Mouse (Mus musculus) hindlimb bud, embryonic 11.5 days (tissue): Measurements from ENCODE around the gene Alox5.

ENCODE experiments used
- DNase-seq: peaks from one replicate; pipeline ENCODE4 v3.0.0-alpha.2; 2012; ENCODE audit warnings: low read depth, low spot score; ENCODE audit errors: extremely low spot score

The Alox5 gene

GRCm38 (mm10) chr6:116386045-116386415, 74.9 kb downstream of the Alox5 start:
- DNase-seq, result no peak

DNA sequence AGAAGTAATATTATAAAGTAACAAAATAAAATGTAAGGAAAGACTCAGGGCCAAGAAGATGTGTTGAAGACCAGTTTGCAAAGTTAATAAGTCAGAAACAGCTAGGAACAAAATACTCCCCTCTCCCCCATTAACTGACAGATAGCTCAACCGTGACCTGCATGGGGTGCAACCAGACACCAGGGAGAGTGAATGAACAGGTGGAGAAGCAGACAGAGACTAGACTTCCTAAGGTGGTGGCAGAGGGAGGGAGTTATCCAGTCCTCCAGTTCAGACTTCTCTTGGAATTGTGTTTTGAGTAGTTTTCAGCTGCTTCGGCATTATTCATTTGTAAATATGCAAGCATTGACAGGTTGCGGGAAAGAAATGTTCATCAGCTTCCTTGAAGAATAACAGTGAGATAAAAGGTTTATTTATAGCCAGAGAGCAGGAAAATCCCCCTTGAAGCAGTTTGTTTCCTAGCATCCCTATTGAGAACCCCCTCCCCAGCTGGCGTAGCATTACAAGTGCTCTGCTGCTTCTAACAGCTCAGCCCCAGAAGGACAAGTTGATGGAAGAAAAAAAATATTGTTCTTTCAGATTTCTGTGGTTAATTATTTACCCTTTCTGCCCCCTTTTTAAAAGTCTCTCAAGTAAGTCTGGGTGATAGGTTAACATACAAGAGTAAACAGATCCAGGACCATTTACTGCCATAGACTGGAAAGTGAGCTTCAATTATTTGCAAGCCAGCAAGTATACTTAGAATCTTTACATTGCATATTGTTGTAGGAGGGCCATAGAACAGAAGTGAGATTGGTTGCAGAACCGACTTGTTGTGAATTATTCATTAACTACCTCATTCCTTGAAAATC, 75.6 kb downstream of the Alox5 start:
- DNase-seq, result no peak

DNA sequence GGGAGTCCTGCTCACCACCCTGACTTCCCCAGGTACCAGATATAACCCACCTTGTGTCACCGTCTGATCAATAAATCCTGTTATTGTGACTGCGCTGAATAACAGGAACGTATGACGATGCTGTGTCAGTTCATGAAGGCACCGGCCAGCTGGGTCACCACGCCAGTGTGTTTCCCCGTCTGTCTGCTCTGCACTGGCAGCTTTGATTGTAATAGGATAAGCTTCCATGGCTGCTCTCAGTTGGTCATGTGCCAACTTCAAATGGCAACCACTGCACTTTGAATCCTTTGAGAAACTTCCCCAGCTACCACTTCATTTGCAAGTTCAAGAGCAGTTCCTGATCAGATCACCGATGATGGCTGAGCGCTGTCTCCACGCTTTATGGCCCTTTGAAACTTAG, 77.4 kb downstream of the Alox5 start:
- no peak for DNase-seq

DNA sequence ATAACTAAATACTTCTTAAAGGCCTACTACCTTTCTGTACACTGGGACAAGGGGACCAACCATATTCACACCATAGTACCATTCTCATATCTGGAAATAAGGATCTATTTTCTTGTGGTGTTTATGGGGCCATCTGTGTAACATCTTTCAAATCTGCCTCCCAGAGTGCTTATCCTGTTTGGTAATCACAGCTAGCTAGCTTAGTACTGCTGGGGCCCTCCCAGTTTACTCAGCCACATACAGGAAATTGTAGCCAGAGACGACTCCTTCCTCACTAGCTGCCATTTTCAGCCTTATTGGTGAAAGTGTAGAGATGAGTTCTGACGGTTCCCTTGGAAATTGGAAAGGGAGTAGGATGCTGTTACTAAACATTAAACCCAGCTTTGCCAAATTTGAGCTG, 79.4 kb downstream of the Alox5 start:
- no peak for DNase-seq

DNA sequence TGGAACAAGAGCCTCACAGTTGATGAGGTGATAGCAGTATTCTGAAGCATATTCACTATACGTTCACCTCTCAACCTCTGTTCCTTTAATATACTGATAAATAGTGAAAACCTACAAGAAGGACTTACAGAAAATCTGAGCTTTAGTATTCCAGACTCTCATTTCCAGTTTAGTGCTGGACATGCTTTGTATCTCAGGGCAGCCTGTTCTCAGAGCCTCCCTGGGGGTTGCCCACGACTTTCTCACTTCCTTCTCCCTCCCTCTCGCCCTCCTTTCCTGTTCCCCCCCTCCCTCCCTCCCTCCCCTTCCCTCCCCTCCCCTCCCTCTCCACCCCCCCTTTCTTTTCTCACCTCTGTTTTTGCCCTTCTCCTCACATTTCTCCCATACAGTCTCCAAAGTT, 80.8 kb downstream of the Alox5 start:
- no peak for DNase-seq

DNA sequence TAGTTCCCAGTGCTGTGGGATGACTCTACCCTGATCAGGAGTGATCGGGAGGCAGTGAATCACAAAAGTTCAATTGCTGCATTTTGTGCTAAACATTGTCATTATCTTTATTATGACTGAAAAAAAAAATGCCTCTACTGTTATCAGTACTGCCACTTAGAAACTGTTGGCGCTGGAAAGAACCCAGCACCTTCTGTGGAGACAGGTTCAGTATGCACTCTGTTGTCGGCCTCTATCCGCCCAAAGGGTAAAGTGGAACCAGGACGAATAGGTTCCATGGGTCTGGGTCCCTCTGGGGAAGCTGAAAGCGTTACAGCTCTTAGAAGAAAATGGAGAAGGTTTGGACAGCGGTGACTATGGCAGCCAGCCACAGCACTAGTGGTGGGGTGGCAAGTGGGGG, 82.1 kb downstream of the Alox5 start:
- DNase-seq, result no peak

GRCm38 (mm10) chr6:116374618-116375017, 86.4 kb downstream of the Alox5 start:
- DNase-seq, result no peak

- DNase-seq, result no peak
Observed at GRCm38 (mm10) chr6:116374136-116374535, 86.8 kb downstream of the Alox5 start.

DNA sequence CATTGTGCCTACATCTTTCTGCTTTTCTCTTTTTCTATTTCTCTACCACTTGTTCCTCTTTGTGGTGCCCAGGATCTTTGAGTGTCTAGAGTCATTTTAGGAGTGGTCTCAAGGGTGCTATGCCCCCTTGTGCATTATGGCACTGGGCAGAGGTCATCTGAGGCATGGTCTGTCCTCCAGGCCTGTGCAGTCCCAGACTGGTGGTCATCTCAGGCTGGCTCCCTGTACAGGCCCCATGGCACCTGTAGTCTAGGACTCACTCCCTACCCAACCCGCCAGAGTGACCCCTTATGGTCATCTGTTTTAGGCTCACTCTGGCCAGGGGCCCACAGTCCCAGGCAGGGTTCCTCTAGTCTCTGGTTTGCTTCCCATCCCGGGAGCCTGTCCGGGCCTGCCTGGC, 89.5 kb downstream of the Alox5 start:
- DNase-seq, result no peak

- DNase-seq, result no peak
Observed at GRCm38 (mm10) chr6:116370216-116370976, 90.6 kb downstream of the Alox5 start.

DNA sequence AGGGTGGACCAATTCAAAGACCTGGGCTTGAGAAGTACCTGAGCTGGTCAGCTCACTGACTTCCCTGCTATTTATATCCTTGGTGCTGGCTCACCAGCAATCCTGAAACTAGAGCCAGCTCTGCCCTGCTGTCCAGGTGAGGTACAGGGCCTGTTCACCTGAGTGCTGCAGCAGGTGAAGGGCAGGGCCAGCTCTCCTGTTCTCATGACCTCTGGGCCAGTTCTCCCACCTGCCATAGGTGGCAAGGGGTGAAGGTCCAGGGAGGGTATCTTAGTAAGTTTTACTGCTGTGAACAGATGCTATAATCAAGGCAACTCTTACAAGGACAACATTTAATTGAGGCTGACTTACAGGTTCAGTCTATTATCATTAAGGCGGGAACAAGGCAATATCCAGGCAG, 91.2 kb downstream of the Alox5 start:
- DNase-seq, result no peak

DNA sequence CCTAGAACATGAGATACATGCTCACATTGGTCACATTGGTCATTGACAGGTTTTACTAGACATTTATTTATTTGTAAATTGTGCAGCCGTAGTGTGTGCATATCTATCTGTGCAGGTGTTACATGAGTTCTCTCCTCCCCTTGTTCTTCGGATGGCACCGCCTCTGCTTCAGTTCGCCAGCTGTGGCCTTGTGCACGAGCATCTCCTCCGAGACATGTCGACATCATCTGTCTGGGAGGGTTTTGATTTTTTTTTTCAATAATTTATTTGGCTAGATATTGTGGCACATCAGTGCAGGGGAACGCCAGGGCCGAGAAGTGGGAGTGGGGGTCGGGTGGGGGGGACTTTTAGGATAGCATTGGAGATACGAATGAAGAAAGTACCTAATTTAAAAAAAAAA, 93.0 kb downstream of the Alox5 start:
- no peak for DNase-seq

DNA sequence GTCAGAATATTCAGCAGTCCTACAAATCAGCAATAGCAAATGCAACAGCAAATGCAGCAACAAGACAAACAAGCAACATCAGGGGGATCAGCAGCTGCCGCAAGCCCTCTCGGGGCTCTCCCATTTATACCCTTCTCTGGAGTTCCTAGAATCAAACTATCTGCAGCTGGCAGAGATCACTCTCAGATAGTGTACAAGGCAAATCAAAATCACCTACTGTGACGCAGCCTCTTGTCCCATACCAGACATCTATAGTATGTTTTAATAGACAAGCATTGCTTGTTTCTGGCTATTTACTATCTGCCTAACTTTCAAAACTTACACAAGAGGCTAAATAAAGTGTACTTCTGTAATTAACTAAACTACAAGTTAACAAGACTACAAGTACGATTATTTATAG, 99.0 kb downstream of the Alox5 start:
- DNase-seq, result no peak

DNA sequence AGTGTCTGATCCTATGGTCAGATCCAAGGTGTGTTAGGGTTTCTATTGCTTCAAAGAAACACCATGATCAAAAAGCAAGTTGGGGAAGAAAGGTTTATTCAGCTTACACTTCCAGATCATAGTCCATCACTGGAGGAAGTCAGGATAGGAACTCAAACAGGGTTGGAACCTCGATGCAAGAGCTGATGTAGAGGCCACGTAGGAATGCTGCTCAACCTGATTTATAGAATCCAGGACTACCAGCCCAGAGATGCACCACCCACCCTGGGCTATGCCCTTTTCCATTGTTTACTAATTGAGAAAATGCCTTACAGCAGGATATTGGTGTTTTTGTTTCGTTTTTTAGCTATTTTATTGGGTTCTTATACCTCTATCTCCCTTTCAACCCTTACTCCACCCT, 99.5 kb downstream of the Alox5 start:
- DNase-seq, result no peak
